Mouse (Mus musculus) bone marrow, adult 2 months (tissue): ENCODE results near the gene Rhoj.

Source experiments
- CTCF ChIP-seq: fragments of 200-500 bp; IDR thresholded peaks from 2 replicates; pipeline ENCODE4 v1.5.1; 2011; ENCODE audit warnings: low read length, control low read depth; ENCODE audit not compliant: control insufficient read depth, insufficient read depth
- POLR2A ChIP-seq: fragments of 200-500 bp; IDR thresholded peaks from 2 replicates; pipeline ENCODE4 v1.6.1; 2011; ENCODE audit warnings: low read depth, mild to moderate bottlenecking, control low read depth, low read length, borderline replicate concordance; ENCODE audit not compliant: control insufficient read depth

DNA sequence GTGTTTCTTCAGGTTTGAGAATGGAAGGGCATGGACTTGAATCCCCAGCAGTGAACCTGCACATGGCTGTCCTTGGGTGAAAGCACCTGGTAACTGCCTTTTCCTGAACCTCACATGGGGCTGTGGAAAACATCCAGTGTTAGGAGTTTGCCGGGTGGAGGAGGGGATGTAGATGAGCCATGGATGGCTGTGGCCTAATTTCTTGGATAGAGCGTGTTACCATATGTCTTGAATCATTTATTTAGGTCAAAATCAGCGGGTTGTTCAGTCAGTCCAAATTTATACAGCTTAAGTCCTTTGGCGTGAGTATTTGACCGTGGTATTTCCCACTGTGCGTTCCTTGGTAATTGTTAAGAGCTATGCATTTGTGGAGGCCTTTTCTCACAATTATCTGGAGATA is 68.0 kb downstream of the Rhoj start:
- TF ChIP-seq POLR2A: no peak
- no peak for TF ChIP-seq CTCF
